Mouse (Mus musculus) heart, embryonic 13.5 days (tissue): Measurements from ENCODE around the gene Tnfsf10. TPM values are rescaled to one million over a fixed set of nuclear protein-coding genes. Genes with fewer than 3 reads are reported as not detected.

Experiments
- ATAC-seq: fragments of 200-750 bp; cut with Nextera tagmentation; 2 replicates; pipeline ENCODE4 v1.8.0; 2017; ENCODE audit warnings: moderate TSS enrichment; ENCODE audit not compliant: insufficient number of reproducible peaks, low FRiP score, low TSS enrichment; ENCODE audit errors: extremely low read depth
- H3K27ac ChIP-seq: fragments of 300-500 bp; sonication (generic); replicated peaks from 2 replicates; pipeline ENCODE4 v1.5.1; 2015; ENCODE audit warnings: moderate library complexity, mild to moderate bottlenecking, inconsistent platforms
- H3K27me3 ChIP-seq: fragments of 300-500 bp; sonication (generic); replicated peaks from 2 replicates; pipeline ENCODE4 v1.6.1; 2015; ENCODE audit warnings: mild to moderate bottlenecking, inconsistent platforms
- H3K36me3 ChIP-seq: fragments of 300-500 bp; sonication (generic); 2 replicates; pipeline ENCODE4 v1.6.1; 2015; ENCODE audit warnings: mild to moderate bottlenecking, inconsistent platforms
- H3K4me1 ChIP-seq: fragments of 300-500 bp; sonication (generic); 2 replicates; pipeline ENCODE4 v1.6.1; 2015; ENCODE audit warnings: inconsistent platforms
- H3K4me2 ChIP-seq: fragments of 300-500 bp; sonication (generic); 2 replicates; pipeline ENCODE4 v1.6.1; 2015; ENCODE audit warnings: inconsistent platforms, mild to moderate bottlenecking, moderate library complexity
- H3K4me3 ChIP-seq: fragments of 300-500 bp; sonication (generic); 2 replicates; pipeline ENCODE4 v1.5.1; 2015; ENCODE audit warnings: moderate library complexity, mild to moderate bottlenecking, inconsistent platforms
- H3K9ac ChIP-seq: fragments of 300-500 bp; sonication (generic); 2 replicates; pipeline ENCODE4 v1.6.1; 2015; ENCODE audit warnings: inconsistent platforms, mild to moderate bottlenecking, moderate library complexity
- H3K9me3 ChIP-seq: fragments of 300-500 bp; sonication (generic); 2 replicates; pipeline ENCODE4 v1.6.1; 2016; ENCODE audit warnings: inconsistent platforms
- WGBS: fragments of 180-500 bp; shearing (Covaris S2); methylation state at CpG from one replicate; pipeline ENCODE4 v1.1.7; 2015; ENCODE audit warnings: mixed read lengths; 5-methylcytosine and 5-hydroxymethylcytosine counted together
- polyA plus RNA-seq: library from polyadenylated mRNA; unstranded; fragments of >200 nt; fragmentation: Nextera tagmentation; extraction: Ambion mirVana; gene quantifications from 2 replicates; pipeline ENCODE4 v1.2.1, GENCODE M21; 2015

Gene Tnfsf10
- polyA plus RNA-seq, 1 experiment from 2014 or later = 0.31 TPM

DNA sequence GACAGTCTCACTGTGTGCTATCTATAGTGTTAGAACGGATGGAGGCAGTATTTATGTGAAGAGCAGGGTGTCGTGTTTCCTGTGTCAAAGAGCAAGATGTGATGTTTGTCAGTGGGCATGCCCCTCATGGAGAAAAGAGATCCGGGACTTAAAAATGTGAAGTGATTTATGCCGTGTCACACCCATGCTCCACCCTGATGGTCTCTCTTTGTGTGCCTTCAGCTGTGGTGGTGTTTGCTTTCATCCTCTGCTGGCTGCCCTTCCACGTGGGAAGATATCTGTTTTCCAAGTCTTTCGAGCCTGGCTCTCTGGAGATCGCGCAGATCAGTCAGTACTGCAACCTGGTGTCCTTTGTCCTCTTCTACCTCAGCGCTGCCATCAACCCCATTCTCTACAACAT lies 57.6 kb downstream of the Tnfsf10 start:
- Histone ChIP-seq H3K9ac (no peak overlapping the region), H3K27me3 (peaks cover 75% of the 10 kb centered on the region), H3K9me3 (no peaks in the 10 kb centered on the region), H3K27ac (no peak overlapping the region), H3K4me2 (no peak overlapping the region), H3K36me3 (no peaks in the 10 kb centered on the region), H3K4me3 (no peak overlapping the region), H3K4me1 (peaks cover 11% of the 10 kb centered on the region)
- WGBS = 49% methylated on average over 9 of the region's 9 CpGs
- ATAC-seq = no peak

DNA sequence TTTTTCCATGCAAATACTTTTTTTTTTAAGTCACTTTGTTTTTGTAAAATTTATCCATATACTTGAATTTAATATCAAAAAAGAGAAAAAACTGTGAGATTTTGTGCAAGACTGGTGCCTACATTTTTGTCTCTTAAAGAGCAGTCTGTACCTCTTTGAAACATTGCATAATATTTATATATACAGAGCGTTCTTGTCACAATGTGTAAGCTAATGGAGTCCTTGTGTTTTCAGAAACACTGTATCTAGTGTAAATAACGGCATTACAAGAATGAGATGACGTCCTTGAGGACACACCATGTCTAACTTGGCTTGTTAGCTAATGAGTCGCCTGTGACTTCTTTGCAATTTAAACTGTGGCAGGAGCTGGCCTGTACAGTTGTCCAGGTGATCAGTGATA lies 61.1 kb downstream of the Tnfsf10 start:
- no peak for ATAC-seq
- Histone ChIP-seq H3K9me3 (no peaks in the 10 kb centered on the region), H3K9ac (no peak overlapping the region), H3K4me1 (no peaks in the 10 kb centered on the region), H3K36me3 (no peaks in the 10 kb centered on the region), H3K4me2 (no peak overlapping the region), H3K27me3 (peaks cover 44% of the 10 kb centered on the region), H3K27ac (no peak overlapping the region), H3K4me3 (no peak overlapping the region)
- 54% methylated on average over 4 of the region's 4 CpGs for WGBS

DNA sequence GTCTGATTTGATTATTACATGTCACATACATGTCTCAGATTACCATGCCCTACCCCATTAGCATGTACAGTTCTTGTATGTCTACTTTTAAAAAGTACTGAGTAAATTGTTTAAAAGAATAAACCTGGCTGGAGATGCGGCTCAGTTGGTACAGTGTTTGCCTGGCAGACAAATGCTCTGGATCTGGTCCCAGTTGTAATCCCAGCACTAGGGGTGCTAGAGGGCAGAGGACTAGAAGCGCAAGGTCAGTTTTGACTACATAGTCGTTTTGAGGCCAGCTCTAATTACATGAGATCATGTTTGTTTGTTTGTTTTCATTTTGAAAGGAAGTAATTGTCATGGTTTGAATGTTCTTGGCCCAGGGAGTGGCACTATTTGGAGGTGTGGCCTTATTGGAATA lies 68.0 kb downstream of the Tnfsf10 start:
- no peaks in the 10 kb centered on the region for H3K4me1 ChIP-seq
- no peak for ATAC-seq
- no peak overlapping the region for H3K4me3 ChIP-seq
- 51% methylated on average over 3 of the region's 3 CpGs for WGBS
- no peak overlapping the region for H3K4me2 ChIP-seq
- H3K36me3 ChIP-seq = no peaks in the 10 kb centered on the region
- 0 out of 2 replicates have a peak, but pooled peaks cover 5% of the 10 kb centered on the region for H3K27me3 ChIP-seq
- H3K27ac ChIP-seq = no peak overlapping the region
- no peaks in the 10 kb centered on the region for H3K9me3 ChIP-seq
- no peak overlapping the region for H3K9ac ChIP-seq

DNA sequence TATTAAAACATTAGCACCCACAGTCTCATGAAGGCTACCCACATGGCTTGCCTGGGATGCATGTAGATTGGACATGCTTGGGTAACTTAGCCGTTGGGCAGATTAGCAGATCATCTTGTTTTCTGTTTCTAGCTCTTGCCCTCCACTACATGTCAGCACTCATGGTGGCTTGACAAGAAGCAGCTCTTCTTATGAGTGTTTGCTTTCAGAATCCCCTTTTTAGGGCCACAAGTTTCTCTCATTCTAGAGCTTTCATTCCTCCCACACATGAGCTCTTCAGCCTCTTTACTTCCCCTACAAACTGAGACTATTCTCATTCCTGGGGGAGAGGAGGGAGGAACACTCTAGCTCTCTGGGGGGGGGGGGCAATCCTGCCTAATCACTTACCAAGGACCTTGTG lies 73.1 kb downstream of the Tnfsf10 start:
- H3K4me2 ChIP-seq = no peak overlapping the region
- no peaks in the 10 kb centered on the region for H3K9me3 ChIP-seq
- ATAC-seq = no peak
- no peaks in the 10 kb centered on the region for H3K36me3 ChIP-seq
- no peaks in the 10 kb centered on the region for H3K4me1 ChIP-seq
- no peak overlapping the region for H3K27ac ChIP-seq
- WGBS = 30% methylated on average over 1 of the region's 1 CpGs
- H3K9ac ChIP-seq = no peak overlapping the region
- no peaks in the 10 kb centered on the region for H3K27me3 ChIP-seq
- no peak overlapping the region for H3K4me3 ChIP-seq

Other genes with a start within 250 kb of the Tnfsf10 start
- 39.2 and 43.9 TPM in 2 replicates for gene Ect2, start 163.2 kb upstream of the Tnfsf10 start, polyA plus RNA-seq
- gene Nceh1, start 134.1 kb upstream of the Tnfsf10 start, polyA plus RNA-seq = 14.0 and 16.5 TPM in 2 replicates
- gene Ghsr, start 54.3 kb downstream of the Tnfsf10 start, polyA plus RNA-seq = not detected in 2 replicates